Mouse (Mus musculus) adipocyte (in vitro differentiated cells): ENCODE measurements at regions not wholly inside any gene's neighbourhood (a gene's known extent, or its start where the extent isn't known, plus 50 kb on each side); places are given as distances from the start of the nearest gene placed in this dataset.

ENCODE experiments used
- DNase-seq: peaks from one replicate; pipeline ENCODE4 v3.0.0-alpha.2; 2016; ENCODE audit warnings: low spot score

- DNase-seq: no peak
Measured at GRCm38 (mm10) chr19:37492572-37492971, 57.6 kb upstream of the Exoc6 start.

- DNase-seq: no peak
Measured at GRCm38 (mm10) chr19:37493378-37493777, 56.8 kb upstream of the Exoc6 start.

GRCm38 (mm10) chr19:37493921-37494485 is 56.2 kb upstream of the Exoc6 start:
- no peak for DNase-seq

- DNase-seq: no peak
Measured at GRCm38 (mm10) chr19:37494806-37495205, 55.4 kb upstream of the Exoc6 start.

GRCm38 (mm10) chr19:37495319-37496270 is 54.6 kb upstream of the Exoc6 start:
- DNase-seq: peak; percentile 97

GRCm38 (mm10) chr19:37496759-37497158 is 53.5 kb upstream of the Exoc6 start:
- no peak for DNase-seq

- DNase-seq: no peak
Measured at GRCm38 (mm10) chr19:37497161-37497560, 53.1 kb upstream of the Exoc6 start.

GRCm38 (mm10) chr19:37498438-37498837 is 51.8 kb upstream of the Exoc6 start:
- no peak for DNase-seq
